Mouse (Mus musculus) megakaryocyte, embryonic 14.5 days (primary cell): ENCODE measurements around the gene Rps27rt.

Experiments
- FLI1 ChIP-seq: IDR thresholded peaks from 2 replicates; pipeline ENCODE4 v1.6.1; 2012; ENCODE audit warnings: low read length, inconsistent platforms, mixed read lengths
- GATA1 ChIP-seq: IDR thresholded peaks from 3 replicates; pipeline ENCODE4 v1.6.1; 2012; ENCODE audit warnings: mixed read lengths, low read length, inconsistent platforms, borderline replicate concordance

GRCm38 (mm10) chr9:115007776-115008175 lies 25.2 kb upstream of the Rps27rt start:
- TF ChIP-seq GATA1, result no peak
- no peak for TF ChIP-seq FLI1
